Mouse (Mus musculus): ENCODE data around the gene Rpn2.

DNA sequence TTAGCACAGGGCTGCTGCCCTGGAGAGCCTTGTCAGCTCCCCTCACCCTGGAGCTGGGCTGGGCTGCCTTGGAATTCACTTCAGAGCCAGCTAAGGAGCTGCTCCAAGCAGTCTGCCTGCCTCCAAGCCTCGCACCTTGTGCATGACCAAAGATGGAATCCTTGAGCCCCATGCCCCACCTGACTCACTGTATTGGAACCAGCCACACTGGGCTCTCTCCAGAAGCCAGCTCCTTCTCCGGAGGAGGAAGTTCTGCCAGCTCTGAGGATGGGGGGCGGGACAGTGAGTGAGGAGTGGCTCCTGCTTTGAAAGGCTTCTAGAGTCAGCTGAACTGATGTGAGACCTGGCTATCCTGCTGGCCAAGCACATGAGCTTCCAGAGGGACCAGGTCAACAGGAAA lies 94.9 kb downstream of the Rpn2 start:
- no peak for TF ChIP-seq CTCF (IDR thresholded peaks at IDR 0.05; ENCODE audit: low read depth)
- no peak for TF ChIP-seq EP300 (IDR thresholded peaks at IDR 0.05; ENCODE audit: low read depth)

Data from heart, postnatal 0 days (tissue).